Mouse (Mus musculus): ENCODE results near the gene Dusp23. TPM values are rescaled to one million over a fixed set of nuclear protein-coding genes. Genes with fewer than 3 reads are reported as not detected.

Gene Dusp23
- 4.1 TPM for polyA plus RNA-seq (2015; fragmentation: Illumina TruSeq; extraction: RNeasy Lipid Tissue Mini Kit (QIAGEN cat#74804); ENCODE audit: insufficient read depth, low replicate concordance)

DNA sequence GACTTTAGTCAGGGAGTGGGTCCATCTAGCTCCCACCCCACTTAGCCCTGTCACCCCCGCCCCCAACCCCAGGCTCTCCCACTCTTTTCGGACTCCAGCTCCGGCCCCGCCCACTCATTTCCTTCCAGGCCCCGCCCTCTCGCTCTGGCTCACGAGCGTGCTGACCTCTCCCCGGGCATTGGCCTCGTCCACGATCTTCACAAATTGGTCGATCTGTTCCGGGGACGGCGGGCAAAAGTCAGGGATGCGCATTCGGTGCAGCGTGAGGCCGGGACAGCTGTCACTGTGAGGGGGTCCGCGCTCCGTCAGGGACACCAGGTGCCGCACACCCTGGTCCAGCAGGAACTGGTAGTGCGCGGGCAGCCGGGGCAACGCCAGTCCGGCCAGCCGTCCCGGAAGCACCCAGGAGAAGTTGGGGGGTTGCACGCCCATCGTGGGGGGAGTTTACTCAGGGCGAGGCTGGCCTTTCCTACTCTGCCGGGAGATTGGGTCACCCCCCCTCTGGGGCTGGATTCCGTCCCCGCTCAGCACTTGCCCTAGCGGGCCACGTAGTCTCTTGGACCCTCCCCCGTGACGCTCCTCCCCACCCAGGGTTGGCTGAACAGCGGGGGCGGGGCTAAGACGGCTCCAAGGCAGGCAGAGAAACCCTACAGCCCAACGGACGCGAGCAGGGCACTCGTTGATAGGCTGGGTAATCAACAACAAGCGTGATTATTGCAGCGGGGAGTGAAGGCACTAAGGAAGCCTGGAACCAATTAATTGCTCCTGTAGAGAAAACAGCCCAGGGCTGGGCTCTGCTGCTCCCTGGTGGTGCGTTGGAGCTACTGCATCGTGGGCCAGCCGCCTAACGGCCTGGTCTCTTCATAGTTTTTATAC, at the start of gene Dusp23:
Dusp23 (minus strand) TSS at position 512 of the 876 bp plus-strand sequence.

DNA sequence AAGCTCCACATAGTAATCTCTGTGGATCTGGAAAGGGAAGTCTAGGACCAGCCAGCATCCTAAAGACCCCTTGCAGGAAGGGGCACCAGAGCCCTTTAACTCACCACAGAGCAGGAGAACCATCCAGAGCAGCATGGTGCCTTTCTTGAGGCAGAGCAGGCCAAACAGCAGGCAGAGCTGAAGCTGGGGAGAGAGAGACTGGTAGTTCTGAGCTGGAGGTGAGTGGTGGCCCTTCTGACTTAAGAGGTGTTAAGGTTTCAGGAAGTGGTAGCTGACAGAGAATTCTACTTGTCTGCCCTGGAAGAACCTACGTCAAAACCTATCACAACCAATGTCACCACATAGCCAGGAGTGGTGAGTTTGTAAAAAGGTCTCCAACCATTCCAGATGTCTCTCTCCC, 30.4 kb downstream of the Dusp23 start, which contains the start of gene Fcrl6:
Fcrl6 (minus strand) TSS at position 226 of the 400 bp plus-strand sequence.

DNA sequence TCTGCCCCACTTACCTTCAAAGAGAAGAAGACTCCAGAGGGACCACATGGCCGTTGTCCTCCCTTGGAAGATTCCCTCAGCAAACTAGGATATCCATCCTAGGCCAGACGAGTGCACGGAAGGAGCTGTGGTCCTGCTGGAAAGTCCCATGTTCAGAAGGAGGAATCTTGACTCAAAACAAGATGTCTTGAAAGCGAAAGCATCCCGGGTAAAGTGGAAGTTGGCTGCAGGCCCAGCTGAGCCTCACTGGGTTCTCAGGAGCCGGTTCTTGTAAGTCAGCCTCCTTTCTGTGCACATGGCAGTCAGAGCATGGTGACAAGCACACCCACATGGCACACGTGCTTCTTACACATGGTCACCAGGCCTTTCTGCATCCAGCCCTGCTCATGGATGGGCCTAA, 42.4 kb downstream of the Dusp23 start, which contains the start of gene Slamf8:
Slamf8 (minus strand) TSS at position 184 of the 400 bp plus-strand sequence.

Other genes starting within 250 kb of the Dusp23 start
- 9.1 TPM for gene Slamf9, start 157.6 kb downstream of the Dusp23 start, polyA plus RNA-seq (2015; fragmentation: Illumina TruSeq; extraction: RNeasy Lipid Tissue Mini Kit (QIAGEN cat#74804); ENCODE audit: insufficient read depth, low replicate concordance)
- gene Igsf9, start 151.2 kb downstream of the Dusp23 start, polyA plus RNA-seq (2015; fragmentation: Illumina TruSeq; extraction: RNeasy Lipid Tissue Mini Kit (QIAGEN cat#74804); ENCODE audit: insufficient read depth, low replicate concordance): 3.2 TPM
- 194 TPM for gene Tagln2, start 132.9 kb downstream of the Dusp23 start, polyA plus RNA-seq (2015; fragmentation: Illumina TruSeq; extraction: RNeasy Lipid Tissue Mini Kit (QIAGEN cat#74804); ENCODE audit: insufficient read depth, low replicate concordance)
- gene Cfap45, start 112.2 kb downstream of the Dusp23 start, polyA plus RNA-seq (2015; fragmentation: Illumina TruSeq; extraction: RNeasy Lipid Tissue Mini Kit (QIAGEN cat#74804); ENCODE audit: insufficient read depth, low replicate concordance): 0.50 TPM
- not detected for gene Vsig8, start 77.0 kb downstream of the Dusp23 start, polyA plus RNA-seq (2015; fragmentation: Illumina TruSeq; extraction: RNeasy Lipid Tissue Mini Kit (QIAGEN cat#74804); ENCODE audit: insufficient read depth, low replicate concordance)
- 29.7 TPM for gene Slamf8, start 42.4 kb downstream of the Dusp23 start, polyA plus RNA-seq (2015; fragmentation: Illumina TruSeq; extraction: RNeasy Lipid Tissue Mini Kit (QIAGEN cat#74804); ENCODE audit: insufficient read depth, low replicate concordance)
- gene Fcrl6, start 30.4 kb downstream of the Dusp23 start, polyA plus RNA-seq (2015; fragmentation: Illumina TruSeq; extraction: RNeasy Lipid Tissue Mini Kit (QIAGEN cat#74804); ENCODE audit: insufficient read depth, low replicate concordance): 0.19 TPM
- not detected for gene Crp, start 65.1 kb upstream of the Dusp23 start, polyA plus RNA-seq (2015; fragmentation: Illumina TruSeq; extraction: RNeasy Lipid Tissue Mini Kit (QIAGEN cat#74804); ENCODE audit: insufficient read depth, low replicate concordance)

Data from spleen, adult 10 weeks (tissue).